Mouse (Mus musculus): Measurements from ENCODE around the gene Opcml.

Gene Opcml

GRCm38 (mm10) chr9:27830519-27830918 lies 39.9 kb downstream of the Opcml start:
- DNase-seq (ENCODE audit: low read depth, low spot score) = no peak

- no peak for DNase-seq (ENCODE audit: low read depth, low spot score)
These were observed 52.2 kb downstream of the Opcml start for GRCm38 (mm10) chr9:27842806-27843205.

GRCm38 (mm10) chr9:27871624-27872023 lies 81.0 kb downstream of the Opcml start:
- no peak for DNase-seq (ENCODE audit: low read depth, low spot score)

- DNase-seq (ENCODE audit: low read depth, low spot score) = no peak
These were observed 99.1 kb downstream of the Opcml start for GRCm38 (mm10) chr9:27889636-27890035.

GRCm38 (mm10) chr9:27917250-27917649 lies 126.7 kb downstream of the Opcml start:
- no peak for DNase-seq (ENCODE audit: low read depth, low spot score)

DNA sequence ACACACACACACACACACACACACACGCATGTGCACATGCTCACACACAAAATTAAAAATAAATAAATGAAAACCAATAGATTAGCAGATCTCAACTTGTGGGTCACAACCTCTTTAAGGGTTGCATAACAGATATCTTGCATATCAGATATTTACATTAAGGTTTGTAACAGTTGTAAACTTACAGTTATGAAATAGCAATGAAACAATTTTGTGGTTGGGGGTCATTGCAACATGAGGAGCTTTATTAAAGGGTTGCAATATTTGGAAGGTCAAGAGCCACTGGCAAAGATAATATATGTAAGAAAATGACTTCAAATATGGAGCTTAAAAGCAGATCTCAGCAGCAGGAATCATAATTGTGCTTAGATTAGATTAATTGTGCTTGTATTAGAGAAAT lies 132.9 kb downstream of the Opcml start:
- DNase-seq (ENCODE audit: low read depth, low spot score) = no peak

DNA sequence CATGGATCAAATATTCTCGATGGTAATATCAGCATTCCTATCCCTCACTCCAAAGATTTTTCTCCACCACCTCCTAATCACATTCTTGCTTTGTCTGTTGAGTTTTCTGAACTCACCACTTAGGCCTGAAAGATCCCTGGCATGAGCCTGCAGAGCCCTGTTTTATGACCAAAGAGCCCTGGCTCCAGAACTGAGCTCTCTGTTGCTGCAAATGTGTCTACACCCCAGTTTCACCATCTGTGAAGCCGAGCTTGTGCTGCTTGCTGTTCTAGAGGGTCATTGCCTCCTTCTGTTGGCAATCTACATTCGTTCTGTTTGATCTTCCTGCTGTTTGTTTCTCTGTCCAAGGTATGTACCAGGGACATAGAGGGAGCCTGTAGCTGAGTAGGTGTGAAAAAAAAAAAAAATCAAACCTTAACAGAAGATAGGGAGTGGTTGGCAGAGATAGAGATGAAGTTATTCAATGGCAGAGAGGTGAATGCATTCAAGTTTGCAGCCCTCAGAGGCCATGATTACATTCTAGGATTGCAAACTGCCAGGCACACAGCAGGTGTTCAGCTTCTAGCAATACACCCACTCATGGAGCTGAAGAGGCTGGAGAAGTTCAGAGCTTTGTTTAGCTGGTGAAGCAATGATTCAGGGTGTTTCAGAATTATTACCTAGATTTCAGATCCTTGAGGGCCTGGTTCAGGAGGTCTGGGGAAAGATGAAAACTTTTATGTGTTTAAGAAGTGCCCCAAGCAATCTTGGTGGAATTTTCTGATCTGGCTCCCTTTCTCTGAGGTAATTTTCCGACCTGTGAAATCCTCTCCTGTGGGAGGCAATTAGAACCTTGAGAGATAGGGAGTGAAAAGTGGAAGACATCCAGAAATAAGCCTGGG lies 133.6 kb downstream of the Opcml start:
- no peak for DNase-seq (ENCODE audit: low read depth, low spot score)

DNA sequence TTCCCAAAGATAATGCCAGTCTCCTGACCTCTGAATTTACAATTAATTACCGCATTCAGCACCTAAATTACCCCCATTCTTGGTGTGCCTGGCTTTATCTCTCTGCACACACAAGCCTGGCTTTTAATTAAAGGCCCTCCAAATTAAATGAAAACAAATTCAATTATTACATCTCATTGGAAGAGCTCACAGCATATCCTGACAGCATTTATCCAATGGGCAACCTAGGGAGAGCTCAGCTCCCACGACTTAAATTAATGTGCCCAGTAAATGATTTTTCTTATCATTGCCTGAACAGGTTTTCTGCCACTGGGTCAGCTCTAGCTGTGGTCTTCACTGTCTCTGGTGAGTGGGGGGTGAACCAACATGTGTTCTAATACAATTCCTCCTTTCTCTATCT lies 135.1 kb downstream of the Opcml start:
- no peak for DNase-seq (ENCODE audit: low read depth, low spot score)

- no peak for DNase-seq (ENCODE audit: low read depth, low spot score)
These were observed 146.7 kb downstream of the Opcml start for GRCm38 (mm10) chr9:27937253-27937652.

- peak; percentile 75 for DNase-seq (ENCODE audit: low read depth, low spot score)
These were observed 147.1 kb downstream of the Opcml start for GRCm38 (mm10) chr9:27937660-27938059.

GRCm38 (mm10) chr9:27945323-27946010 lies 154.9 kb downstream of the Opcml start:
- DNase-seq (ENCODE audit: low read depth, low spot score) = no peak

GRCm38 (mm10) chr9:27951110-27951509 lies 160.5 kb downstream of the Opcml start:
- DNase-seq (ENCODE audit: low read depth, low spot score) = no peak

GRCm38 (mm10) chr9:27961682-27962081 lies 171.1 kb downstream of the Opcml start:
- DNase-seq (ENCODE audit: low read depth, low spot score) = no peak

- DNase-seq (ENCODE audit: low read depth, low spot score) = no peak
These were observed 172.8 kb downstream of the Opcml start for GRCm38 (mm10) chr9:27963385-27963784.

DNA sequence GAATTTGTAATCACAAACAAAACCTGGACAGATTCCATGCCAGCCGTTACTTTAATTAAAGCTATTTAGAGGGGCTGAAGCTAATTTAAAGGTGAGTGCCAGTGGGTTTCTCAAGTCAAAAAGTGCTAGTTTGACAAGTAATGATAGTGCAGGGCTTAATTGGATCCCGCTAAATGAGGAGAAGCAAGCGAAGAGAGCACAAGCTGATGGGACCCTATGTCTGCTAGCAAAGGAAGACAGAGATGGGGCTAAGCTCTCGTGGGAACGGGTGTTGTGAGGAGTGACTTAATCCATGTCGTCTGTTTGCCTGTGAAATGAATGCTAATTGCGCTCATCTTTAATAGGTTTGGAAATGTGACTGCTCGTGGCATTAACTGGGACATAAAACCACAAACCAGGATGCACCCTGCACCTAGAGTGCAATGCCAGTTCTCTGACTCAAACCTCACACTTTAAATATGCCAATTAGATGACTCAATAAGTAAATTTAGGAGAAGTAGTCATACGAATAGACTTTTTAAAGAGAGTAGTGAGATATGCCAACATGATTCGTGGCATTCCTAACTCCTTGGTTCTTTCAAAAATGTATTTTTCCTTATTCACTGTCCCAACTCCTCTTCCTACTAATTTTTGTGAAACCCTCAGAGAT lies 174.5 kb downstream of the Opcml start:
- no peak for DNase-seq (ENCODE audit: low read depth, low spot score)

GRCm38 (mm10) chr9:27968266-27968665 lies 177.7 kb downstream of the Opcml start:
- DNase-seq (ENCODE audit: low read depth, low spot score) = no peak

DNA sequence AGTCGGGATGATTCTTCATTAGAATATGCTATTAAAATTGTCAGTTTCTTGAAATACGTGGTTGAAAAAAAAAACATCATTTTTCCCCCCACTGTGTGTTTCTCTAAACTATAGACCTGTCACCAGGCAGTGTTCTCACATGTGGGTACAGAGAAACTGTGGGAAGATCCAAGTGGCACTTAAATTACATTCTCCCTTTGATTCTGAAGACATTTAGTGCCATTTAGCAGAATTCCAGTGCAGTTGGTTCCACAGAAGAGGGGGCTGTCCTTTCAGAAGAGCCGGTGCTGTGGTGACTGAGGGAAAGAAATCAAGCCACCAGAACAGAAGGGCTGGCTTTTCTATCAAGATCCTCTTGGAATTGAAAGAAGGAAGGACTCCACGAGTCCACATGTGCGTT lies 181.7 kb downstream of the Opcml start:
- no peak for DNase-seq (ENCODE audit: low read depth, low spot score)

GRCm38 (mm10) chr9:27982576-27982975 lies 192.0 kb downstream of the Opcml start:
- no peak for DNase-seq (ENCODE audit: low read depth, low spot score)

GRCm38 (mm10) chr9:27986604-27987588 lies 196.3 kb downstream of the Opcml start:
- DNase-seq (ENCODE audit: low read depth, low spot score) = no peak

- DNase-seq (ENCODE audit: low read depth, low spot score) = no peak
These were observed 201.0 kb downstream of the Opcml start for GRCm38 (mm10) chr9:27991611-27992010.

GRCm38 (mm10) chr9:27996536-27996935 lies 206.0 kb downstream of the Opcml start:
- DNase-seq (ENCODE audit: low read depth, low spot score) = no peak

Data from forelimb bud, embryonic 11.5 days (tissue).